Mouse (Mus musculus): ENCODE measurements around the gene Fam214a. TPM values are rescaled to one million over a fixed set of nuclear protein-coding genes. Genes with fewer than 3 reads are reported as not detected.

Gene Fam214a
- total and polyA plus RNA-seq, 2 experiments from 2014 or later: 13.3 to 20.8 TPM

- no peak for DNase-seq (ENCODE audit: low spot score)
- no peak for ATAC-seq (ENCODE audit: insufficient read depth, low read depth)
- no peak overlapping the region for H3K4me2 ChIP-seq (ENCODE audit: low read depth, low read length)
- no peak overlapping the region for H3K27ac ChIP-seq (ENCODE audit: low read depth)
- no peak overlapping the region for H3K4me3 ChIP-seq (ENCODE audit: low read depth, low read length)
- H3K9ac ChIP-seq (replicated peaks; ENCODE audit: low read depth, low read length): no peak overlapping the region
- H3K4me1 ChIP-seq (ENCODE audit: control insufficient read depth, insufficient read depth): no peaks in the 10 kb centered on the region
- no peaks in the 10 kb centered on the region; the same call in 1 of the 2 replicates for H3K36me3 ChIP-seq (replicated peaks; ENCODE audit: control insufficient read depth, insufficient read depth, low read length)
- WGBS: 69% methylated on average over 2 of the region's 2 CpGs
- no peaks in the 10 kb centered on the region for H3K27me3 ChIP-seq (ENCODE audit: control insufficient read depth, insufficient read depth, low read length)
- no peak for TF ChIP-seq CTCF (IDR thresholded peaks at IDR 0.05; ENCODE audit: low read depth)
- no peak for TF ChIP-seq EP300 (IDR thresholded peaks at IDR 0.05; ENCODE audit: low read depth)
- no peaks in the 10 kb centered on the region for H3K9me3 ChIP-seq (replicated peaks; ENCODE audit: control insufficient read depth, low read length)
These were observed 11.3 kb downstream of the Fam214a start for GRCm38 (mm10) chr9:74963953-74964352.

- DNase-seq (ENCODE audit: low spot score) (no peak), ATAC-seq (ENCODE audit: insufficient read depth, low read depth) (no peak)
- Histone ChIP-seq H3K4me1 (ENCODE audit: control insufficient read depth, insufficient read depth) (no peaks in the 10 kb centered on the region), H3K4me3 (ENCODE audit: low read depth, low read length) (no peak overlapping the region), H3K4me2 (ENCODE audit: low read depth, low read length) (no peak overlapping the region), H3K9me3 (replicated peaks; ENCODE audit: control insufficient read depth, low read length) (no peaks in the 10 kb centered on the region), H3K36me3 (replicated peaks; ENCODE audit: control insufficient read depth, insufficient read depth, low read length) (no peaks in the 10 kb centered on the region; the same call in 1 of the 2 replicates), H3K27me3 (ENCODE audit: control insufficient read depth, insufficient read depth, low read length) (no peaks in the 10 kb centered on the region), H3K9ac (replicated peaks; ENCODE audit: low read depth, low read length) (no peak overlapping the region), H3K27ac (ENCODE audit: low read depth) (no peak overlapping the region)
- no peak for TF ChIP-seq EP300 (IDR thresholded peaks at IDR 0.05; ENCODE audit: low read depth)
- 88% methylated on average over 10 of the region's 10 CpGs for WGBS
These were observed 12.2 kb downstream of the Fam214a start for GRCm38 (mm10) chr9:74964866-74965384.

- H3K9ac ChIP-seq (replicated peaks; ENCODE audit: low read depth, low read length): no peak overlapping the region
- H3K27me3 ChIP-seq (ENCODE audit: control insufficient read depth, insufficient read depth, low read length): no peaks in the 10 kb centered on the region
- H3K36me3 ChIP-seq (replicated peaks; ENCODE audit: control insufficient read depth, insufficient read depth, low read length): no peaks in the 10 kb centered on the region
- DNase-seq (ENCODE audit: low spot score) (no peak), ATAC-seq (ENCODE audit: insufficient read depth, low read depth) (no peak)
- H3K4me3 ChIP-seq (ENCODE audit: low read depth, low read length): no peak overlapping the region
- H3K9me3 ChIP-seq (replicated peaks; ENCODE audit: control insufficient read depth, low read length): no peaks in the 10 kb centered on the region
- no peak overlapping the region for H3K27ac ChIP-seq (ENCODE audit: low read depth)
- peaks cover 6% of the 10 kb centered on the region; the same call in 1 of the 2 replicates for H3K4me1 ChIP-seq (ENCODE audit: control insufficient read depth, insufficient read depth)
- H3K4me2 ChIP-seq (ENCODE audit: low read depth, low read length): no peak overlapping the region
- TF ChIP-seq CTCF (IDR thresholded peaks at IDR 0.05; ENCODE audit: low read depth): no peak
- no peak for TF ChIP-seq EP300 (IDR thresholded peaks at IDR 0.05; ENCODE audit: low read depth)
- WGBS: 40% methylated on average over 4 of the region's 4 CpGs
These were observed 13.5 kb downstream of the Fam214a start for GRCm38 (mm10) chr9:74966200-74966599.

GRCm38 (mm10) chr9:74968647-74969428, 16.2 kb downstream of the Fam214a start:
- Histone ChIP-seq H3K36me3 (replicated peaks; ENCODE audit: control insufficient read depth, insufficient read depth, low read length) (no peaks in the 10 kb centered on the region), H3K27ac (ENCODE audit: low read depth) (no peak overlapping the region), H3K9me3 (replicated peaks; ENCODE audit: control insufficient read depth, low read length) (no peaks in the 10 kb centered on the region), H3K4me1 (ENCODE audit: control insufficient read depth, insufficient read depth) (peaks cover 12% of the 10 kb centered on the region), H3K9ac (replicated peaks; ENCODE audit: low read depth, low read length) (no peak overlapping the region), H3K4me3 (ENCODE audit: low read depth, low read length) (no peak overlapping the region), H3K27me3 (ENCODE audit: control insufficient read depth, insufficient read depth, low read length) (no peaks in the 10 kb centered on the region), H3K4me2 (ENCODE audit: low read depth, low read length) (no peak overlapping the region)
- no peak for TF ChIP-seq EP300 (IDR thresholded peaks at IDR 0.05; ENCODE audit: low read depth)
- no peak for TF ChIP-seq CTCF (IDR thresholded peaks at IDR 0.05; ENCODE audit: low read depth)
- 87% methylated on average over 8 of the region's 8 CpGs for WGBS
- ATAC-seq (ENCODE audit: insufficient read depth, low read depth) (no peak), DNase-seq (ENCODE audit: low spot score) (no peak)

GRCm38 (mm10) chr9:74970591-74970990, 17.9 kb downstream of the Fam214a start:
- H3K9ac ChIP-seq (replicated peaks; ENCODE audit: low read depth, low read length): no peak overlapping the region
- no peak for TF ChIP-seq CTCF (IDR thresholded peaks at IDR 0.05; ENCODE audit: low read depth)
- TF ChIP-seq EP300 (IDR thresholded peaks at IDR 0.05; ENCODE audit: low read depth): no peak
- no peaks in the 10 kb centered on the region for H3K27me3 ChIP-seq (ENCODE audit: control insufficient read depth, insufficient read depth, low read length)

More at GRCm38 (mm10) chr9:74970591-74970990, 17.9 kb downstream of the Fam214a start:
- H3K4me1 ChIP-seq (ENCODE audit: control insufficient read depth, insufficient read depth): peaks cover 26% of the 10 kb centered on the region
- ATAC-seq (ENCODE audit: insufficient read depth, low read depth) (no peak), DNase-seq (ENCODE audit: low spot score) (no peak)
- H3K4me2 ChIP-seq (ENCODE audit: low read depth, low read length): no peak overlapping the region
- no peak overlapping the region for H3K4me3 ChIP-seq (ENCODE audit: low read depth, low read length)
- no peaks in the 10 kb centered on the region for H3K36me3 ChIP-seq (replicated peaks; ENCODE audit: control insufficient read depth, insufficient read depth, low read length)
- no peaks in the 10 kb centered on the region for H3K9me3 ChIP-seq (replicated peaks; ENCODE audit: control insufficient read depth, low read length)
- WGBS: 82% methylated on average over 1 of the region's 1 CpGs
- no peak overlapping the region for H3K27ac ChIP-seq (ENCODE audit: low read depth)

Data from heart, postnatal 0 days (tissue).